Mouse (Mus musculus) CH12.LX (cell line): ENCODE results near the gene Olfr578.

Experiments
- CHD1 ChIP-seq: IDR thresholded peaks from 2 replicates; pipeline ENCODE4 v1.6.1; 2012; ENCODE audit warnings: low read depth, low read length, improper control_type of control experiment, inconsistent platforms
- CTCF ChIP-seq, 2 experiments: IDR thresholded peaks in 1 of 2; conservative IDR thresholded peaks in 1 of 2; 2 replicates each; pipeline ENCODE4 v1.5.1; 2011 to 2012; ENCODE audit warnings: low read depth in 2 of 2, low read length in 2 of 2, improper control_type of control experiment in 1 of 2, inconsistent platforms in 1 of 2, mild to moderate bottlenecking in 1 of 2, moderate library complexity in 1 of 2
- EP300 ChIP-seq: IDR thresholded peaks from 2 replicates; pipeline ENCODE4 v1.6.1; 2011; ENCODE audit warnings: low read length, improper control_type of control experiment
- JUN ChIP-seq: IDR thresholded peaks from 2 replicates; pipeline ENCODE4 v1.6.1; 2011; ENCODE audit warnings: low read depth, mild to moderate bottlenecking, low read length, improper control_type of control experiment, moderate library complexity; ENCODE audit not compliant: insufficient read depth
- MAZ ChIP-seq: IDR thresholded peaks from 2 replicates; pipeline ENCODE4 v1.6.1; 2012; ENCODE audit warnings: low read depth, mild to moderate bottlenecking, inconsistent platforms, low read length, improper control_type of control experiment, moderate library complexity
- POLR2A ChIP-seq: IDR thresholded peaks from 2 replicates; pipeline ENCODE4 v1.6.1; 2011; ENCODE audit warnings: low read depth, mild to moderate bottlenecking, improper control_type of control experiment, low read length
- POLR2AphosphoS2 ChIP-seq: IDR thresholded peaks from 2 replicates; pipeline ENCODE4 v1.6.1; 2011; ENCODE audit warnings: low read depth, low read length, improper control_type of control experiment
- UBTF ChIP-seq: IDR thresholded peaks from 2 replicates; pipeline ENCODE4 v1.6.1; 2012; ENCODE audit warnings: low read depth, mild to moderate bottlenecking, inconsistent platforms, low read length, improper control_type of control experiment, moderate library complexity

DNA sequence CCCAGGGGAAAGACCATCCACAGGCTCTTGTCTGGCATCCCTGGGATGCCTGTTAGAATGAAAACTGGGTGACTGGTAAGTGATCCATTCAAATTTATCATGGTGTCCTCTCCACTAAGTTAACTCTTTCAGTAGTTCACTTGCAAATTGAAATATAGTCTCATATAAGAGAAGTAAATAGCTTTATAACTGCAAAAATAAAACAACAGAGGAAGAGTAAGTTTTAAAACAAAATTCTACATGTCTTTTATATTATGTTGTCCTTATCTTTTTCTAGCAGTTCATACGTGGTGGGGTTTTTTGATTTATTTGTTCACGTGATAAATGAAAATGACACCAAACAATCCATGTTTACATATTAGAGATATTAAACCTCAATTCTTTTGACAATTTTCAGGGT lies 46.6 kb downstream of the Olfr578 start, which contains the start of gene Olfr573-ps1:
- TF ChIP-seq CTCF (conservative IDR thresholded peaks at IDR 0.05 in 1 of 2, IDR thresholded peaks at IDR 0.05 in 1 of 2; ENCODE audit: low read depth in 2 of 2, low read length in 2 of 2), result no peak
- no peak for TF ChIP-seq POLR2A
- TF ChIP-seq JUN, result no peak
- TF ChIP-seq EP300, result no peak
- TF ChIP-seq MAZ, result no peak
- no peak for TF ChIP-seq CHD1
- TF ChIP-seq POLR2AphosphoS2, result no peak
- TF ChIP-seq UBTF, result no peak
